Mouse (Mus musculus) spleen, adult 2 months (tissue): Measurements from ENCODE around the gene Dgkk. TPM values are rescaled to one million over a fixed set of nuclear protein-coding genes. Genes with fewer than 3 reads are reported as not detected.
"Not testable (repeated sequence)": the region's sequence is repeated elsewhere in the genome, so short reads cannot be mapped to it uniquely, and the experiment has no call there.

ENCODE experiments used
- DNase-seq, 2 experiments: peaks; one replicate each; pipeline versions ENCODE4 v3.0.0 to v3.0.0-alpha.2; 2012 to 2021; ENCODE audit warnings: low spot score in 2 of 2, low read depth in 1 of 2
- H3K27ac ChIP-seq: fragments of 200-500 bp; 2 replicates; pipeline ENCODE4 v1.5.1; 2012; ENCODE audit warnings: low read length, inconsistent platforms; ENCODE audit not compliant: insufficient read depth
- H3K27me3 ChIP-seq: fragments of 200-500 bp; 2 replicates; pipeline ENCODE4 v1.6.1; 2012; ENCODE audit warnings: mild to moderate bottlenecking, moderate library complexity, low read length, inconsistent platforms; ENCODE audit not compliant: control insufficient read depth, insufficient read depth
- H3K36me3 ChIP-seq: fragments of 200-500 bp; 2 replicates; pipeline ENCODE4 v1.6.1; 2012; ENCODE audit warnings: mild to moderate bottlenecking, low read length, inconsistent platforms; ENCODE audit not compliant: control insufficient read depth, insufficient read depth
- H3K4me1 ChIP-seq: fragments of 200-500 bp; 2 replicates; pipeline ENCODE4 v1.6.1; 2011; ENCODE audit warnings: inconsistent platforms; ENCODE audit not compliant: control insufficient read depth, insufficient read depth, insufficient read length
- H3K4me3 ChIP-seq: fragments of 200-500 bp; 2 replicates; pipeline ENCODE4 v1.5.1; 2011; ENCODE audit warnings: mild to moderate bottlenecking, inconsistent platforms; ENCODE audit not compliant: insufficient read depth, insufficient read length; ENCODE audit errors: extremely low read depth
- CTCF ChIP-seq: fragments of 200-500 bp; IDR thresholded peaks from 2 replicates; pipeline ENCODE4 v1.5.1; 2011; ENCODE audit warnings: mild to moderate bottlenecking, inconsistent platforms; ENCODE audit not compliant: insufficient read depth, insufficient read length, insufficient replicate concordance; ENCODE audit errors: extremely low read depth
- POLR2A ChIP-seq: fragments of 200-500 bp; IDR thresholded peaks from 2 replicates; pipeline ENCODE4 v1.6.1; 2011; ENCODE audit warnings: low read depth, low read length, inconsistent platforms
- WGBS: fragments of 180-500 bp; shearing (Covaris S2); methylation state at CpG from one replicate; pipeline ENCODE4 v1.1.7; 2018; 5-methylcytosine and 5-hydroxymethylcytosine counted together
- polyA plus RNA-seq: library from polyadenylated mRNA; depleted of rRNA; stranded (reverse); fragments of >200 nt; gene quantifications from 2 replicates; pipeline ENCODE4 v1.2.3, GENCODE M21; 2012; rRNA removed

Gene Dgkk
- 0.02 TPM in 2 replicates for polyA plus RNA-seq

GRCm38 (mm10) chrX:6779006-6779405 lies at the start of gene Dgkk:
Gene Dgkk, plus strand, starts transcription at chrX:6779306.
- H3K27ac ChIP-seq, H3K27me3 ChIP-seq, DNase-seq, H3K36me3 ChIP-seq, H3K4me3 ChIP-seq, H3K4me1 ChIP-seq: not testable (repeated sequence)
- 30% methylated on average over 21 of the region's 30 CpGs for WGBS

DNA sequence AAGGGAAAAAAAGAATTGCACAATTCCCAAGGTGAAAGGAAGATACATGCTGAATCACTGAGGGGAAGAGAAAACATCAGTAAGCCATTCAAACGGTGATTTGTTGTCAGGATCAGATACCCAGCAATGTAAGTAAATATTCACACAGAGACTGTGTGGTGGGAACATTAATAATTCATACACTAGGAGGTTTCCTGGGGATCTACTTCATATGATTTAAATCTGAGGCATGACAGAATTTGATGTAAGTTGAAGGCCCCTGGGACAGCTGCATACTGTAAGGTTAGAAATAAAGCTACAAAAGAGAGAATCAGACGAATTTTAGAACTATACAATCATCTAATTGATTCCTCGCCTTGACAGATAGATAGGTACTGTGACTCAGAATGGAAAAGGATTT lies 45.1 kb upstream of the Dgkk start:
- no peaks in the 10 kb centered on the region for H3K4me1 ChIP-seq
- no peak for DNase-seq
- WGBS: 75% methylated on average over 3 of the region's 3 CpGs
- H3K27me3 ChIP-seq: no peaks in the 10 kb centered on the region
- TF ChIP-seq POLR2A (no peak), CTCF (no peak)
- H3K36me3 ChIP-seq: no peaks in the 10 kb centered on the region
- no peak overlapping the region for H3K27ac ChIP-seq
- H3K4me3 ChIP-seq: no peak overlapping the region

GRCm38 (mm10) chrX:6750714-6751113 lies 28.4 kb upstream of the Dgkk start:
- H3K27ac ChIP-seq: no peak overlapping the region
- H3K27me3 ChIP-seq: no peaks in the 10 kb centered on the region
- no peak for DNase-seq
- TF ChIP-seq POLR2A (no peak), CTCF (no peak)
- H3K4me1 ChIP-seq: no peaks in the 10 kb centered on the region
- no peaks in the 10 kb centered on the region for H3K36me3 ChIP-seq
- 42% methylated on average over 1 of the region's 1 CpGs for WGBS
- H3K4me3 ChIP-seq: no peak overlapping the region

GRCm38 (mm10) chrX:6751549-6752047 lies 27.5 kb upstream of the Dgkk start:
- H3K36me3 ChIP-seq: no peaks in the 10 kb centered on the region
- 69% methylated on average over 6 of the region's 6 CpGs for WGBS
- DNase-seq: no peak
- no peaks in the 10 kb centered on the region for H3K27me3 ChIP-seq
- no peak overlapping the region for H3K4me3 ChIP-seq
- TF ChIP-seq POLR2A: no peak
- TF ChIP-seq CTCF: no peak
- H3K4me1 ChIP-seq: no peaks in the 10 kb centered on the region
- no peak overlapping the region for H3K27ac ChIP-seq

GRCm38 (mm10) chrX:6777489-6778249 lies 1.4 kb upstream of the Dgkk start:
- TF ChIP-seq CTCF (no peak), POLR2A (no peak)
- Histone ChIP-seq H3K27ac (no peak overlapping the region), H3K27me3 (no peaks in the 10 kb centered on the region), H3K36me3 (no peaks in the 10 kb centered on the region), H3K4me3 (no peak overlapping the region), H3K4me1 (no peaks in the 10 kb centered on the region)
- no peak for DNase-seq
- 35% methylated on average over 13 of the region's 13 CpGs for WGBS

GRCm38 (mm10) chrX:6778250-6778637 lies 862 bp upstream of the Dgkk start:
- no peaks in the 10 kb centered on the region for H3K27me3 ChIP-seq
- H3K4me3 ChIP-seq: no peak overlapping the region
- DNase-seq: no peak
- WGBS: 27% methylated on average over 23 of the region's 24 CpGs
- no peak overlapping the region for H3K27ac ChIP-seq
- H3K4me1 ChIP-seq: no peaks in the 10 kb centered on the region
- no peak for TF ChIP-seq CTCF
- no peaks in the 10 kb centered on the region for H3K36me3 ChIP-seq

GRCm38 (mm10) chrX:6779969-6780539 lies 948 bp downstream of the Dgkk start:
- H3K27ac ChIP-seq: no peak overlapping the region
- TF ChIP-seq CTCF: no peak
- no peak for TF ChIP-seq POLR2A
- WGBS: 34% methylated on average over 16 of the region's 16 CpGs

More at GRCm38 (mm10) chrX:6779969-6780539, 948 bp downstream of the Dgkk start:
- Histone ChIP-seq H3K4me3 (no peak overlapping the region), H3K27me3 (no peaks in the 10 kb centered on the region), H3K36me3 (no peaks in the 10 kb centered on the region), H3K4me1 (no peaks in the 10 kb centered on the region)
- no peak for DNase-seq
